Mouse (Mus musculus): Measurements from ENCODE around the gene Lpcat3. TPM values are rescaled to one million over a fixed set of nuclear protein-coding genes. Genes with fewer than 3 reads are reported as not detected.

Lpcat3 gene
- polyA plus RNA-seq, 1 experiment from 2014 or later = 134 TPM

- Histone ChIP-seq H3K4me1 (replicated peaks) (peaks cover 30% of the 10 kb centered on the region), H3K36me3 (peaks cover 39% of the 10 kb centered on the region), H3K9ac (peak overlapping the region; percentile 82), H3K4me3 (replicated peaks) (peak overlapping the region; percentile 47), H3K9me3 (no peaks in the 10 kb centered on the region), H3K27me3 (replicated peaks) (no peaks in the 10 kb centered on the region), H3K4me2 (replicated peaks) (peak overlapping the region; percentile 96), H3K27ac (peak overlapping the region; percentile 87; the same call in 1 of the 2 replicates)
- no peak for ATAC-seq
- WGBS = 73% methylated on average over 26 of the region's 26 CpGs
Observed at GRCm38 (mm10) chr6:124744755-124745321, 82.0 kb downstream of the Lpcat3 start.

- Histone ChIP-seq H3K9me3 (no peaks in the 10 kb centered on the region), H3K9ac (peak overlapping the region; percentile 82), H3K27me3 (replicated peaks) (no peaks in the 10 kb centered on the region), H3K27ac (peak overlapping the region; percentile 87), H3K4me1 (replicated peaks) (peaks cover 27% of the 10 kb centered on the region), H3K36me3 (peaks cover 39% of the 10 kb centered on the region), H3K4me3 (replicated peaks) (peak overlapping the region; percentile 47), H3K4me2 (replicated peaks) (peak overlapping the region; percentile 96)
- whole genome bisulfite sequencing = 1% methylated on average over 85 of the region's 85 CpGs
- peak; percentile 84 for ATAC-seq
Observed at GRCm38 (mm10) chr6:124745490-124746295, 82.9 kb downstream of the Lpcat3 start.

DNA sequence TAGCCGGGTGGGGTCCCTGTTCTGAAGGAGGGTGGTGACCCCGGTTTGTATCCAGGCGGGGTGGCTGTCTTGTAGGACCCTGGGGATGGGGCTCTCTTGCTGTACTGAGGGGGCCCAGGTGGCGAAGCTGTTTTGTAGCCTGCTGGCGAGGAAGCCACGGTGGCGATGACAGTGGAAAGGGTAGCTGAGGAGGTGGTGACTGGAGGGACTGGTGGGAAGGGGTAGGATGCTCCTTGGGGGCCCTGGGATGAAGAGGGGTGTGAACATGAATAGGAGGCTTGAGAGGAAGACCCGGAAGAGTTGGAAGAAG is 83.4 kb downstream of the Lpcat3 start:
- 24% methylated on average over 8 of the region's 8 CpGs for WGBS
- H3K4me1 ChIP-seq (replicated peaks) = peaks cover 27% of the 10 kb centered on the region
- H3K36me3 ChIP-seq = peaks cover 39% of the 10 kb centered on the region
- ATAC-seq = no peak
- H3K9me3 ChIP-seq = no peaks in the 10 kb centered on the region
- H3K27ac ChIP-seq = peak overlapping the region; percentile 87
- H3K4me3 ChIP-seq (replicated peaks) = peak overlapping the region; percentile 47
- H3K9ac ChIP-seq = peak overlapping the region; percentile 82
- H3K27me3 ChIP-seq (replicated peaks) = no peaks in the 10 kb centered on the region
- H3K4me2 ChIP-seq (replicated peaks) = peak overlapping the region; percentile 96

GRCm38 (mm10) chr6:124746654-124747632 is 84.1 kb downstream of the Lpcat3 start:
- Histone ChIP-seq H3K4me3 (replicated peaks) (no peak overlapping the region), H3K27me3 (replicated peaks) (no peaks in the 10 kb centered on the region), H3K4me1 (replicated peaks) (peaks cover 23% of the 10 kb centered on the region), H3K9me3 (no peaks in the 10 kb centered on the region), H3K27ac (no peak overlapping the region), H3K9ac (no peak overlapping the region), H3K4me2 (replicated peaks) (peak overlapping the region; percentile 96; the same call in 1 of the 2 replicates), H3K36me3 (peaks cover 39% of the 10 kb centered on the region)
- ATAC-seq = no peak
- 81% methylated on average over 7 of the region's 7 CpGs for WGBS

- WGBS = 83% methylated on average over 8 of the region's 8 CpGs
- Histone ChIP-seq H3K4me1 (replicated peaks) (peaks cover 33% of the 10 kb centered on the region), H3K9ac (no peak overlapping the region), H3K36me3 (peaks cover 24% of the 10 kb centered on the region), H3K9me3 (no peaks in the 10 kb centered on the region), H3K27me3 (replicated peaks) (no peaks in the 10 kb centered on the region), H3K4me3 (replicated peaks) (no peak overlapping the region), H3K4me2 (replicated peaks) (no peak overlapping the region), H3K27ac (no peak overlapping the region)
- no peak for ATAC-seq
Observed at GRCm38 (mm10) chr6:124750405-124750804, 87.6 kb downstream of the Lpcat3 start.

DNA sequence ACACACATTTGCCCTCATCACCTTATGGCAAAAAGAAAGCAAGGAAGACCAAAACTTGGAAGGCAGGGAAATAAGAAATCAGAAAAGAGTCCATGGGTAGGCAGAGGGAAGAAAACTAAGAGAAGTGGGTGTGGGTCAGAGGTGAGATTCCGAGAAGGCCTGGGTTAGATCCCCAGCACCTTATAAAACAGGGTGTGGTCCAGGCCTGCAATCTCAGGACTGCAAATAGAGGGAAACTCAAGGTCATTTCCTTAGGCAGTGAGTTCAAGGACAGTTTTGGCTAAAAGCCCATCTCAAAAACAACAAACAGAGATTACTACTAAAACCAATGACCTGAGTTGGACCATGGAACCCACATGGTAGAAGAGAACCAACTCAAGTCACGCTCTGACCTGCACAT is 91.0 kb downstream of the Lpcat3 start:
- Histone ChIP-seq H3K27ac (no peak overlapping the region), H3K4me3 (replicated peaks) (no peak overlapping the region), H3K4me2 (replicated peaks) (no peak overlapping the region), H3K9ac (no peak overlapping the region), H3K36me3 (peaks cover 7% of the 10 kb centered on the region), H3K9me3 (no peaks in the 10 kb centered on the region), H3K27me3 (replicated peaks) (no peaks in the 10 kb centered on the region), H3K4me1 (replicated peaks) (peaks cover 28% of the 10 kb centered on the region)
- WGBS = 77% methylated on average over 2 of the region's 2 CpGs
- ATAC-seq = no peak

MicroRNA genes within 50 kb of the gene (microRNA counts, 519-probe panel; counts per million panel counts)
- microRNA mmu-miR-141 = 3,421 counts per million, percentile 85 among the panel's probes with 10 or more counts
- microRNA mmu-miR-200c = 4,191 counts per million, percentile 96 among the panel's probes with 10 or more counts

Other genes starting within 250 kb of the Lpcat3 start
- 41.3 and 41.8 TPM in 2 replicates for gene Pex5, start 248.0 kb upstream of the Lpcat3 start, polyA plus RNA-seq (2015; fragmentation: Nextera tagmentation; extraction: Ambion mirVana)
- 4.7 and 5.4 TPM in 2 replicates for gene Clstn3, start 198.2 kb upstream of the Lpcat3 start, polyA plus RNA-seq (2015; fragmentation: Nextera tagmentation; extraction: Ambion mirVana)
- 2.3 and 2.5 TPM in 2 replicates for gene C1rl, start 169.9 kb upstream of the Lpcat3 start, polyA plus RNA-seq (2015; fragmentation: Nextera tagmentation; extraction: Ambion mirVana)
- 3.6 and 4.0 TPM in 2 replicates for gene C1ra, start 150.6 kb upstream of the Lpcat3 start, polyA plus RNA-seq (2015; fragmentation: Nextera tagmentation; extraction: Ambion mirVana)
- gene C1s1, start 120.7 kb upstream of the Lpcat3 start, polyA plus RNA-seq (2015; fragmentation: Nextera tagmentation; extraction: Ambion mirVana) = 5.4 and 5.8 TPM in 2 replicates
- gene C1rb, start 92.7 kb upstream of the Lpcat3 start, polyA plus RNA-seq (2015; fragmentation: Nextera tagmentation; extraction: Ambion mirVana) = not detected in 2 replicates
- gene C1s2, start 26.9 kb upstream of the Lpcat3 start, polyA plus RNA-seq (2015; fragmentation: Nextera tagmentation; extraction: Ambion mirVana) = not detected in 2 replicates
- gene Emg1, start 49.2 kb downstream of the Lpcat3 start, polyA plus RNA-seq (2015; fragmentation: Nextera tagmentation; extraction: Ambion mirVana) = 225 and 231 TPM in 2 replicates
- gene Phb2, start 49.3 kb downstream of the Lpcat3 start, polyA plus RNA-seq (2015; fragmentation: Nextera tagmentation; extraction: Ambion mirVana) = 497 and 503 TPM in 2 replicates
- 16.7 and 17.7 TPM in 2 replicates for gene Ptpn6, start 75.7 kb downstream of the Lpcat3 start, polyA plus RNA-seq (2015; fragmentation: Nextera tagmentation; extraction: Ambion mirVana)
- 337 and 341 TPM in 2 replicates for gene Grcc10, start 78.3 kb downstream of the Lpcat3 start, polyA plus RNA-seq (2015; fragmentation: Nextera tagmentation; extraction: Ambion mirVana)
- not detected in 2 replicates for gene Gm45234, start 93.0 kb downstream of the Lpcat3 start, polyA plus RNA-seq (2015; fragmentation: Nextera tagmentation; extraction: Ambion mirVana)
- 10.5 and 11.9 TPM in 2 replicates for gene Atn1, start 93.5 kb downstream of the Lpcat3 start, polyA plus RNA-seq (2015; fragmentation: Nextera tagmentation; extraction: Ambion mirVana)
- gene Eno2, start 106.6 kb downstream of the Lpcat3 start, polyA plus RNA-seq (2015; fragmentation: Nextera tagmentation; extraction: Ambion mirVana) = 6.0 and 6.8 TPM in 2 replicates
- 0.11 and 0.13 TPM in 2 replicates for gene Lrrc23, start 116.7 kb downstream of the Lpcat3 start, polyA plus RNA-seq (2015; fragmentation: Nextera tagmentation; extraction: Ambion mirVana)
- gene Spsb2, start 145.6 kb downstream of the Lpcat3 start, polyA plus RNA-seq (2015; fragmentation: Nextera tagmentation; extraction: Ambion mirVana) = 16.1 and 16.3 TPM in 2 replicates
- 1,094 and 1,127 TPM in 2 replicates for gene Tpi1, start 151.3 kb downstream of the Lpcat3 start, polyA plus RNA-seq (2015; fragmentation: Nextera tagmentation; extraction: Ambion mirVana)
- 116 and 118 TPM in 2 replicates for gene Usp5, start 166.5 kb downstream of the Lpcat3 start, polyA plus RNA-seq (2015; fragmentation: Nextera tagmentation; extraction: Ambion mirVana)
- gene Cdca3, start 166.5 kb downstream of the Lpcat3 start, polyA plus RNA-seq (2015; fragmentation: Nextera tagmentation; extraction: Ambion mirVana) = 166 and 177 TPM in 2 replicates
- 1.2 and 1.3 TPM in 2 replicates for gene Gnb3, start 177.2 kb downstream of the Lpcat3 start, polyA plus RNA-seq (2015; fragmentation: Nextera tagmentation; extraction: Ambion mirVana)
- gene P3h3, start 194.7 kb downstream of the Lpcat3 start, polyA plus RNA-seq (2015; fragmentation: Nextera tagmentation; extraction: Ambion mirVana) = 17.9 and 20.1 TPM in 2 replicates
- gene Gpr162, start 201.0 kb downstream of the Lpcat3 start, polyA plus RNA-seq (2015; fragmentation: Nextera tagmentation; extraction: Ambion mirVana) = 0.99 and 1.1 TPM in 2 replicates
- gene Cd4, start 225.2 kb downstream of the Lpcat3 start, polyA plus RNA-seq (2015; fragmentation: Nextera tagmentation; extraction: Ambion mirVana) = 0.40 and 0.48 TPM in 2 replicates
- gene Lag3, start 248.7 kb downstream of the Lpcat3 start, polyA plus RNA-seq (2015; fragmentation: Nextera tagmentation; extraction: Ambion mirVana) = 2.2 and 2.9 TPM in 2 replicates